Mouse (Mus musculus) intestine, embryonic 16.5 days (tissue): ENCODE results near the gene Arntl2. TPM values are rescaled to one million over a fixed set of nuclear protein-coding genes. Genes with fewer than 3 reads are reported as not detected.

Experiments used
- ATAC-seq: fragments of 200-750 bp; cut with Nextera tagmentation; 2 replicates; pipeline ENCODE4 v1.8.0; 2017; ENCODE audit warnings: moderate TSS enrichment, moderate library complexity
- H3K27ac ChIP-seq: fragments of 300-500 bp; sonication (generic); 2 replicates; pipeline ENCODE4 v1.5.1; 2014; ENCODE audit warnings: mild to moderate bottlenecking, low read length
- H3K27me3 ChIP-seq: fragments of 300-500 bp; sonication (generic); replicated peaks from 2 replicates; pipeline ENCODE4 v1.6.1; 2014; ENCODE audit warnings: low read length, control low read depth, mixed read lengths; ENCODE audit not compliant: control insufficient read depth, insufficient read depth
- H3K36me3 ChIP-seq: fragments of 300-500 bp; sonication (generic); 2 replicates; pipeline ENCODE4 v1.6.1; 2014; ENCODE audit warnings: low read length, control low read depth; ENCODE audit not compliant: control insufficient read depth, insufficient read depth
- H3K4me1 ChIP-seq: fragments of 300-500 bp; sonication (generic); 2 replicates; pipeline ENCODE4 v1.6.1; 2014; ENCODE audit warnings: low read length, control low read depth, mixed read lengths; ENCODE audit not compliant: control insufficient read depth, insufficient read depth
- H3K4me2 ChIP-seq: fragments of 300-500 bp; sonication (generic); 2 replicates; pipeline ENCODE4 v1.6.1; 2014; ENCODE audit warnings: low read depth, low read length, control low read depth
- H3K4me3 ChIP-seq: fragments of 300-500 bp; sonication (generic); 2 replicates; pipeline ENCODE4 v1.5.1; 2014; ENCODE audit warnings: mild to moderate bottlenecking, low read length
- H3K9ac ChIP-seq: fragments of 300-500 bp; sonication (generic); 2 replicates; pipeline ENCODE4 v1.6.1; 2014; ENCODE audit warnings: low read depth, low read length
- H3K9me3 ChIP-seq: fragments of 300-500 bp; sonication (generic); 2 replicates; pipeline ENCODE4 v1.6.1; 2016; ENCODE audit warnings: low read length, control low read depth; ENCODE audit not compliant: control insufficient read depth
- WGBS: fragments of 180-500 bp; shearing (Covaris S2); extraction: QIAGEN DNeasy Blood & Tissue Kit; methylation state at CpG from one replicate; pipeline ENCODE4 v1.1.7; 2014; 5-methylcytosine and 5-hydroxymethylcytosine counted together
- polyA plus RNA-seq: library from polyadenylated mRNA; unstranded; fragments of >200 nt; fragmentation: Nextera tagmentation; extraction: Ambion mirVana; gene quantifications from 2 replicates; pipeline ENCODE4 v1.2.1, GENCODE M21; 2015

Gene Arntl2
- polyA plus RNA-seq, 1 experiment from 2014 or later = 2.6 TPM

DNA sequence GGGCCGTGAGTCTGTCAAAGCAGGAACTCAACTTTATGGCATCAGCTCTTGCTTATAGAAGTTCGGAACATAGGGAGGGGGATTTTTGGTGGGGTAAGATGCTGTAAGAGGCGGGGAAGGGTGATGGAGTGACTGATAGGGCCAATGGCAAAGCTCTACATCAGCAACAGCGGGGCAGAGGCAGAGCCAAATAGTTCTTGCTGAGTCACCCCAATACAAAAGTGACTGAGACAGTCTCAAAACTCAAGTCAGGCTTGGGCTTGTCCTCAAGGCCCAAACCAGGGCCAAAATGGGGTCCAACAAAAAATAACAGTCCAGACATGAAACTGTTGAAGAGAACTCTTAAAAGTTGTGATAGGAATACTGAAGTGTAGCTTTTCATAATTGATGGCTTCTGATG lies 40.2 kb upstream of the Arntl2 start:
- no peak for ATAC-seq
- H3K4me2 ChIP-seq = no peak overlapping the region
- H3K4me3 ChIP-seq = no peak overlapping the region
- no peaks in the 10 kb centered on the region for H3K9me3 ChIP-seq
- H3K4me1 ChIP-seq = peaks cover 5% of the 10 kb centered on the region; the same call in 1 of the 2 replicates
- WGBS = 93% methylated on average over 4 of the region's 4 CpGs
- no peak overlapping the region for H3K9ac ChIP-seq
- H3K27me3 ChIP-seq = no peaks in the 10 kb centered on the region
- no peak overlapping the region for H3K27ac ChIP-seq
- no peaks in the 10 kb centered on the region for H3K36me3 ChIP-seq

GRCm38 (mm10) chr6:146759027-146759426 lies 36.8 kb upstream of the Arntl2 start:
- Histone ChIP-seq H3K4me3 (no peak overlapping the region), H3K36me3 (no peaks in the 10 kb centered on the region), H3K27ac (no peak overlapping the region), H3K9me3 (no peaks in the 10 kb centered on the region), H3K4me1 (no peaks in the 10 kb centered on the region), H3K27me3 (no peaks in the 10 kb centered on the region), H3K9ac (no peak overlapping the region), H3K4me2 (no peak overlapping the region)
- 96% methylated on average over 2 of the region's 2 CpGs for WGBS
- ATAC-seq = no peak

DNA sequence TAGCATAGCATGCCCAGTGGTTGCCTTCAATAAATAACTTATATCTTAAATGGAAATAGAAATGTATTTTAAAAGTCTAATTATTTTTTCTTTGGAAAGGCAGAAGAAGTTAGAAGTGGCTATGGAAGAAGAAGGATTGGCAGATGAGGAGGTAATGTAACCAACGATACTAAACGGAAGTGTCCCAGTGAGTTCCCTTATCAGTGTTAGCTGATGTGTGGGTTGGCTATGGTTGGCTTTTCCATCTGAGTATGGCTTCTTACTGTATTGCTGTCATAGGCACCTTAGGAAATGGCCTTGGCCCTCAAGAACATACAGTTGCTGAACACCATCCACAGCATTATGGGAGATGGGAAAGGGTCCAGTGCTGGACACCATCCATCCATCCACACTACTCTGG lies 35.8 kb upstream of the Arntl2 start:
- ATAC-seq = no peak
- H3K4me1 ChIP-seq = no peaks in the 10 kb centered on the region
- H3K27me3 ChIP-seq = no peaks in the 10 kb centered on the region
- no peak overlapping the region for H3K27ac ChIP-seq
- no peak overlapping the region for H3K9ac ChIP-seq
- 98% methylated on average over 2 of the region's 2 CpGs for WGBS
- no peak overlapping the region for H3K4me2 ChIP-seq
- no peaks in the 10 kb centered on the region for H3K9me3 ChIP-seq
- H3K36me3 ChIP-seq = no peaks in the 10 kb centered on the region
- H3K4me3 ChIP-seq = no peak overlapping the region

DNA sequence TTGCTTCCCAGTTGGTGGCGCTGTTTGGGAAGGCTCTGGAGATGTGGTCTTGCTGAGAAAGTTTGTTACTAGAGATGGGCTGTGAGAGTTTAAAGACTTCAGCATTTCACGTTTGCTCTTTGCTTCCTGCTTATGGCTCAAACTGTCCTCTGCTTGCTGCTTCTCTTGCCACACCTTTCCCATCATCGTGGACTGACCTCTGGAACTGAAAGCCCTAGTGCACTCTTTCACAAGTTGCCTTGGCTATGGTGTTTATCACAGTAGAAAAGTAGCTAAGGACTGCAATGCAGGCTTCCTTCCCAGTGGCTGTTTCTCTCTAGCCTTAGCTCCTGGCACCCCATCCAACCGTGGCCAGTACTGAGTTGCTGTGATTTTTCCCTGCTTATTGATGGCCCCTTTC lies 35.1 kb upstream of the Arntl2 start:
- Histone ChIP-seq H3K9me3 (no peaks in the 10 kb centered on the region), H3K27ac (peak overlapping the region; percentile 15; the same call in 1 of the 2 replicates), H3K4me1 (no peaks in the 10 kb centered on the region), H3K9ac (no peak overlapping the region), H3K36me3 (no peaks in the 10 kb centered on the region), H3K4me2 (no peak overlapping the region), H3K27me3 (no peaks in the 10 kb centered on the region), H3K4me3 (no peak overlapping the region)
- 64% methylated on average over 4 of the region's 4 CpGs for WGBS
- ATAC-seq = 0 out of 2 replicates have a peak, but pooled peaks have one; percentile 47

GRCm38 (mm10) chr6:146762264-146762898 lies 33.5 kb upstream of the Arntl2 start:
- no peaks in the 10 kb centered on the region for H3K4me1 ChIP-seq
- H3K9me3 ChIP-seq = no peaks in the 10 kb centered on the region
- no peaks in the 10 kb centered on the region for H3K27me3 ChIP-seq
- no peak overlapping the region for H3K9ac ChIP-seq
- no peaks in the 10 kb centered on the region for H3K36me3 ChIP-seq
- no peak overlapping the region for H3K4me2 ChIP-seq
- H3K27ac ChIP-seq = no peak overlapping the region
- WGBS = 67% methylated on average over 5 of the region's 5 CpGs
- no peak overlapping the region for H3K4me3 ChIP-seq
- no peak for ATAC-seq

GRCm38 (mm10) chr6:146764593-146764992 lies 31.3 kb upstream of the Arntl2 start:
- 46% methylated on average over 2 of the region's 2 CpGs for WGBS
- Histone ChIP-seq H3K4me1 (no peaks in the 10 kb centered on the region), H3K4me3 (no peak overlapping the region), H3K27ac (no peak overlapping the region), H3K9me3 (no peaks in the 10 kb centered on the region), H3K27me3 (no peaks in the 10 kb centered on the region), H3K4me2 (no peak overlapping the region), H3K9ac (no peak overlapping the region), H3K36me3 (no peaks in the 10 kb centered on the region)
- ATAC-seq = peak; percentile 77

- Histone ChIP-seq H3K9me3 (no peaks in the 10 kb centered on the region), H3K27ac (no peak overlapping the region), H3K36me3 (0 out of 2 replicates have a peak, but pooled peaks cover 3% of the 10 kb centered on the region), H3K27me3 (no peaks in the 10 kb centered on the region), H3K4me3 (no peak overlapping the region), H3K9ac (no peak overlapping the region), H3K4me2 (no peak overlapping the region), H3K4me1 (no peaks in the 10 kb centered on the region)
- no peak for ATAC-seq
- 77% methylated on average over 4 of the region's 4 CpGs for WGBS
Observed at GRCm38 (mm10) chr6:146765270-146765669, 30.6 kb upstream of the Arntl2 start.

DNA sequence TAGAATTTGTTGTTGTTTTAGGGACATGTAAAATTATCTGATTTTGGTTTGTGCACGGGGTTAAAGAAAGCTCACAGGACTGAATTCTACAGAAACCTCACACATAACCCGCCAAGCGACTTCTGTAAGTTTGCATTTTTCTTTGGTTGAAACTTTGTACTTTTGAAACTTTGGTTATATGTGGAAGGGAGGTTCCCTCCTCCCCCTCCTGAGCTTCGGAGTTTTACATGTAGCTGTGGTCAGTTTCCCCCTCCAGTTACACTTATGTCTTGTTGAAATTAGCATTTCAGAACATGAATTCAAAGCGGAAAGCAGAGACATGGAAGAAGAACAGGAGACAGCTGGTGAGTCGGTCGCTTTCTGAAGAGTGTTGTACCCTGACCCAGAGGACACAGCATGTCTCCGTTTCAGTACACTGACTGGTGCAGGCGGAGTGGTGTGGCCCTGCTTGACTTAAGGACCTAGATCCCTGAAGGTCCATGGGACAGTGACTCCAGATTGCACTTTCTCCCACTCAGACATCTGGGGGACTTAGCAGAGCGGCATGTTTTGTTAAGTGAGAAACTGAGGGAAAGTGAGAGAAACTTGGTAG lies 26.9 kb upstream of the Arntl2 start:
- H3K4me2 ChIP-seq = no peak overlapping the region
- H3K4me1 ChIP-seq = no peaks in the 10 kb centered on the region
- H3K9me3 ChIP-seq = no peaks in the 10 kb centered on the region
- H3K27me3 ChIP-seq = no peaks in the 10 kb centered on the region
- no peak overlapping the region for H3K4me3 ChIP-seq
- no peak for ATAC-seq
- 90% methylated on average over 10 of the region's 10 CpGs for WGBS
- H3K36me3 ChIP-seq = 0 out of 2 replicates have a peak, but pooled peaks cover 7% of the 10 kb centered on the region
- H3K9ac ChIP-seq = no peak overlapping the region
- no peak overlapping the region for H3K27ac ChIP-seq

GRCm38 (mm10) chr6:146770005-146770745 lies 25.7 kb upstream of the Arntl2 start:
- H3K4me1 ChIP-seq = no peaks in the 10 kb centered on the region
- peak overlapping the region; percentile 8; the same call in 1 of the 2 replicates for H3K27ac ChIP-seq
- H3K9me3 ChIP-seq = no peaks in the 10 kb centered on the region
- no peak overlapping the region for H3K9ac ChIP-seq
- no peak overlapping the region for H3K4me3 ChIP-seq
- H3K4me2 ChIP-seq = no peak overlapping the region
- 0 out of 2 replicates have a peak, but pooled peaks cover 7% of the 10 kb centered on the region for H3K36me3 ChIP-seq
- 67% methylated on average over 6 of the region's 6 CpGs for WGBS
- ATAC-seq = no peak
- H3K27me3 ChIP-seq = no peaks in the 10 kb centered on the region
